Mouse (Mus musculus) retina, postnatal 1 day (tissue): ENCODE data around the gene Pgm5.
A peak's percentile ranks its signal among the peaks of the same experiment; 100 is the strongest.
"Not testable (repeated sequence)": the region's sequence is repeated elsewhere in the genome, so short reads cannot be mapped to it uniquely, and the experiment has no call there.

Source experiments
- DNase-seq: peaks from one replicate; pipeline ENCODE4 v3.0.0-alpha.2; 2012

Gene Pgm5

DNA sequence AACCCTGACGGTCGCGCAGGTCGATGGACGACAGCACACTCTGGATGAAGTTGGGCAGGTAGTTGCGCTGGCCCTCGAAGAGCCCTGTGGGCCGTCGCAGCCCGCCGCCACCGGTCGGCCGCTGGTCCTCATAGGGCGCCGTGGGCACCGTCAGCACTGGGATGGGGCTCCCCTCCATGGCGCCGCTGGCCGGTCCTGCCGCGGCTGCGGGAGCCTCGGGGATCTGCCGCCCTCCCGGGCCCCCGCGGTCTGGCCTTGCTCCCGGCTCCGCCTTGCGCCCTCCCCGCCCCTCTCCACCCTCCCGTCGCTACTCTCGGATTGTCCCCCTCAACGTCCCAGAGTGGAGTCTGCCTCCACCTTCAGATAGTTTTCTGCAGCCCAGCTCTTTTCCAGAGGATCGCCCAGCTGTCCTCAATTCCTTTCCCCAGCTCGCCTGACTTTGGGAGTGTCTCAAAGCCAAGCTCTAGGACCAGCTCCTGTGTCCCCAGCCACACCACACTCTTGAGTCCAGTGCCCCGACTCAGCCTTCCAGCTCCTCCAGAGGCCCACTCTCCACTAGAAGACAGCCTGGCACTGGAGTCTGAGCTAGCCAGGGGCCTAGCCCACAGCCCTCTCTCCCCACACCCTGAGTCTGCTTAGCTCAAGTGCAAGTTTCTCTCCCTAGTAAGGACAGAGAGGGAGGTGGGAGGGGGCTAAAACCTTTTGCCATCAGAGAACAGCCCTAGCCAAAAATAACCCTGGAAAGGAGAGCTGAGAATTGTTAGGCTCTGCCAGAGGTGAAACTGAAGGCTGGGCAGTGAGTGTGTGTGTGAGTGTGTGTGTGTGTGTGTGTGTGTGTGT, at the start of gene Pgm5:
TSS of gene Pgm5 (minus strand) at position 244 of the 840 bp plus-strand sequence.
- DNase-seq, result peak; percentile 54

DNA sequence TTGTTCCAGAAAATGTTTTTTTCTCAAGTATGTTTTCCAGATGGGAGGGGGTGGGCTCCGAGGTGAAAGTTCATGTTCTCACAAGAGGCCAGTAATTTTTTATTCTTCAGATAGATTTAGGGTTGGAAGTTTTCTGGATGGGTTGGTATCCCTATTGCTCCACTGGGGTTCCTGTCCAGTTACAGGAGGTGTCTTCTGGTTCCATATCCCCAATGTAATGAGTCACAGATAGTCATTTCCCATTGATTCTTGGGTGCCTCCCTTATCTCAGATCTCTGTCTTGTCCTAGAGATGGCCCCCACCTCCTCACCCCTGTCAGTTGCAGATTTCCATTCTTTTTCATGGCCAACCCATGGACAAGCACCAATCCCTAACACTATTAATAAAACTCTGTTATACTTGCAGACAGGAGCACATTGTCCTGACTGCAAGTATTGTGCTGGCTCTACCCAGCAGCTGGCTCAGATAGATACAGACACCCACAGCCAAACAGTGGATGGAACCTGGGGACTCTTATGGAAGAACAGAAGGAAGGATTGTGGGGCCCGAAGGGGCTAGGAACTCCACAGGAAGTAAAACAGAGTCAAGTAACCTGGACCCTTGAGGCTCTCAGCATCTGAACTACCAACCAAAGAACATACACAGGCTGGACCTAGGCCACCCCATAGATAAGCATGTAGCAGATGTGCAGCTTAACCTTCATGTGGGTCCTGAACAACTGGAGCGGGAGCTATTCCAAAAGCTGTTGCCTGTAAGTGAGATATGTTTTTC, 46.9 kb upstream of the Pgm5 start:
- no peak for DNase-seq

- DNase-seq, result no peak
Observed at GRCm38 (mm10) chr19:24907655-24908054, 46.0 kb upstream of the Pgm5 start.

- no peak for DNase-seq
Observed at GRCm38 (mm10) chr19:24902821-24903220, 41.2 kb upstream of the Pgm5 start.

- no peak for DNase-seq
Observed at GRCm38 (mm10) chr19:24902256-24902655, 40.6 kb upstream of the Pgm5 start.

DNA sequence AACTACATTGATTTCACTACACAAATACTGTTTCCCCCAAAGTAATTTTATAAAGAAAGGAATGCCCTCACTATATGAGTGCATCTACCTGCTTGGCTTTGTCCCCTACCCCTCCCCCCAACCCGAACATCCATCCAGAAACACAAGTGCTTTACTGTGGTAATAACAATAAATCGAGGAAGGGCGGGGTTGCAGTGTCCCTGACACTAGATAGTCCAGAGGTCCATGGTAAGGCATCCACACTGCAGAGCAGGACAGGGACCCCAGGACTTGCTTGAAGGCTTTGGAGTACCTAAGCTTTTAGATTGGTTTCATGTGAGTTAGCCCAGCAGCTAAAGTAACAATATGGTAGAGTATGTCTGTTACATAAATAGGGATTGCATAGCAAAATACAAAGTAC, 40.0 kb upstream of the Pgm5 start:
- DNase-seq, result no peak

DNA sequence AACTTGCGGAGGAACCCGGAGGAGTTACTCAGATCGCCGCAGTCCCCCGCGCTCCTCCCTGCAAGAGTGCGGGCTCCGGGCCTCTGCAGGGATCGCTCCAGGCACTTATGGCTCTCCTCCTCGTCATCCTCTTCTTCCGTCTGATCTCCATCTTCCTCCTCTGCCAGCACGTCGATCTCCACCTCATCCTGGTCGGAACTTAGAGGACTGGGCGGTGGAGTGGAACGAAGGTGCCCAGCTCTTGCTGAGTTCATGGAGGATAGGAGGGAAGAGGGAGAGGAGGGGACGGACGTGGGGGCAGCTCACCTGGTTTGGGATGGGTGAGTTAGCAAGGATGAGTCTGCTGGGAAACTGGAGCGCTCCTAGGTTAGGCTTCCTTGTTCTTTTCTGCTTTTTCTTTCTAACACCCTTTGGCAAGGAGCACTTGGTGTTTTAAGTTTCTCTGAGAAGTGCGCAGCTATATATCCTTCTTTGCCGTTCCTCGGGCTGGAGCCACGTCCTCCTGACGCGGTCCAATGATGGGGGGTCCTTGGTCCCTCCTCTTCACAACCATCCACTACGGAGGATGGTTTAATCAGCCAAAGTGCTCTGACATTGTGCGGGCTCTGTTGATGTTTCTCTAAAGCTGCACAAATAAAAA, 39.0 kb upstream of the Pgm5 start, which contains the start of gene Foxd4:
TSS of gene Foxd4 (minus strand) at position 617 of the 640 bp plus-strand sequence.
- DNase-seq, result peak; percentile 34

DNA sequence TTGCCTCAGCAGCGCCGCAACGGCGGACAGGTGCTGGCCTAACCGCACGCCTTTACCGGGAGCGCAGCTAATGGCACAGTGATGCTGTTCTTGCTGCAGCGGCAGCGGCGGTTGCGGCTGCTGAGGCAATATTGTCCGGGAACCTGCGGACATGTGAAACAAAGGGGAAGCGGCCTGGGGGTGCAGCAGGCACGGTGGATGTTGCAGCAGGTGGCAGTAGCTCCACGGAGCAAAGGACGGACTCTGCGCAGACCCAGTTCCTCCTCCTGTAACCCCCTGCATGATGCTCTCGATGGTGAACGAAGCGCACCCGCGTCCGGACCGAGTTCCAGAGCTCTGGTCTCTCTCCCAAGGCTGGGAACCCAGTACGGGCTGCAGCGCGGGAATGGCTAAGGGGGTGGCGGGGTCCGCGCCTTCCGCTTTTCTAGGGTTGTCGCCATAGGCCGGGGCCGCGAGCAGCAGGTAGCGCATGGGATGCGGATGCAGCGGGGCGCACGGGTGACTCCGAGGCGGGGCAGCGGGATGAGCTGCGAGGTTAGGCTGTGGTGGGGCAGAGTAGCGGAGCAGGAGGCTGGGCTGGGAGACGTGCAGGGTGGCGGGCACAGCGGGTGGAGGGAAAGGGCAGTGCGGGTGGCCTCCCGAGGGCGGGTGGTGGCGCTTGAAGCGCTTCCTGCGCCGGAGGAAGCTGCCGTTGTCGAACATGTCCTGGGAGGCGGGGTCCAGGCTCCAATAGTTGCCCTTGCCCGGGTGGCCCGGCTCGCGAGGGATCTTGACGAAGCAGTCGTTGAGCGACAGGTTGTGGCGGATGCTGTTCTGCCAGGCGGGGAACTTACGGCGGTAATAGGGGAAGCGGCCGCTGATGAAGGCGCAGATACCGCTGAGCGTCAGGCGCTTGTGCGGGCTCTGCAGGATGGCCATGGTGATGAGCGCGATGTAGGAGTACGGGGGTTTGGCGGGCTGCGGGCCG, 38.2 kb upstream of the Pgm5 start:
- peak; percentile 55 for DNase-seq

- peak; percentile 55 for DNase-seq
Observed at GRCm38 (mm10) chr19:24898737-24899577, 37.3 kb upstream of the Pgm5 start.

DNA sequence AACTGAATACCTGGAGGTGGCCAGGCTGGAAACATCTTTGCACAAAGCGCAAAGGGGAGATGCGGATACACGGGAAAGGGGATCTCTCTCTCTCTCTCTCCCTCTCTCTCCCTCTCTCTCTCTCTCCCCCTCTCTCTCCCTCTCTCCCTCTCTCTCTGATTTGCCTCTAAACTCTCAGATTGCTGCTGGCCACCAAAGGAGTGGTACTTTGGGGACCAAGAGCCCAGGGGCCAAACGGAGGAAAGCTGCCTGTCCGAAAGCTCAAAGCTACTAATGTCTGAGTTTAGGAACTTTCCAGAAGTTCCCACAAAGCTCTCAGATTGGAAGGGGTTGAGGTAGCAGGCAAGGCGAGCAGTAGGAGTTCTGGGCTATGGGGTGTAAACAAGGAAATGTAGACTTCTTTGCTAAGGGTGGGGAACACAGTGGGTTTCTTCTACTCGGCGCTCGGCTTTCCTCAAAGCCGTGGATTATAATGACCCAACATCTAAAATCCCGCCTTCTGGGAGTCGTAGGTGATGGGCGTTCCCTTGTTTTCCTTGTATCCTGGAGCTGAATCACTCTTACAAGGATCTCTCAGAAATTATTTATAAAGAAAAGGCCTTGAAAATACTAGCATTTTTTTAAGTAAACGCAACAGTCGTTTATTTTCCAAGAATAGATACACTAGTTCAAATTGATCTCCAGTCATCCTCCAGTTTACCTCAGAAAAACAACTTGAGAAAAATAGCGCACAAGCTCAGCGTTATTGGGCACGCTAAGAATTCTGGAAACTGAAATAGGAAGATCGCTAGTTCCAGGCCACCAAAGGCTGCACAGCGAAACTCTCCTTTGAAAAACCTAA, 36.5 kb upstream of the Pgm5 start:
- peak; percentile 46 for DNase-seq

DNA sequence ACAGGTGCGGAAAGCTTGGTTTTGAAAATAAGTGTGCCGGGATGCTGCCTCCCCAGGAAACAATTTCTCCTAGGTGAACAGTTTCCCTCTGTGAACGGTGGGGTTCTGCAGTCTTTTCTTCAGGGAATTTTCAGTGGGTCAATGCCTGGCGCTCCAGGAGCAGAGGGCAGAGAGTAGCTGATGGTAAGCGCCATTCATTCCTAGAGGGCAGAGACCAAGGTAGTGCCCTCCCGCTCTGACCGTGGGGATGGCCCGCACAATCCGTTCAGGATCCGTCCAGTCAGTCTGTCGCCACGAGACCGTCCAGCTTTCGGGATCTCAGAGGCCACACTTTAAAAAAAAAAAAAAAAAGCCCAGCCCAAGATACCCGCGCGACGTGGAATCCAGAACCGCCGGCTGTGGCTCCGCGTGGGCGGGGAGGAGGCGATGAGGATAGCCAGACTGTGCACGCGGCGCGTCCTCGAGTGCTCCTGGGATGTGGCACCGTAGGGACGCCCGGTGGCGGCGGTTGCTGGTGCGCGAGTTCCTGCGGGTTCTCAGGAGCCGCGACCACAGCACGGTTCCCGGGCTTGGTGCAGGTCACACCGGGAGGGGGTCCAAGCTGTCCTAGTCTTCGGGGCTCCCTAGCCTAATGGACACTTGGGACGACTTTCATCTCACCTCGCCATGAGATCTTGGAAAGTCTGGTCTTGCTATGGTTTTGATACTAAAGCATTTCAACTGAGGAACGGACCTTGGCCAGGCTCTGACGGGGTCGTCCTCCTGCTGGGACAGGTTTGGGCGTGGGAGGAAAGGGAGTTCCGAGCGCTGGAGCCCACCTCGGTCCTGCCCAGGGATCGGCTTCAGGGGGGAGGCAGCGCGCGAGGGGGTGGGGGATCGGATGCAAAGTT, 35.6 kb upstream of the Pgm5 start:
- DNase-seq, result peak; percentile 59

DNA sequence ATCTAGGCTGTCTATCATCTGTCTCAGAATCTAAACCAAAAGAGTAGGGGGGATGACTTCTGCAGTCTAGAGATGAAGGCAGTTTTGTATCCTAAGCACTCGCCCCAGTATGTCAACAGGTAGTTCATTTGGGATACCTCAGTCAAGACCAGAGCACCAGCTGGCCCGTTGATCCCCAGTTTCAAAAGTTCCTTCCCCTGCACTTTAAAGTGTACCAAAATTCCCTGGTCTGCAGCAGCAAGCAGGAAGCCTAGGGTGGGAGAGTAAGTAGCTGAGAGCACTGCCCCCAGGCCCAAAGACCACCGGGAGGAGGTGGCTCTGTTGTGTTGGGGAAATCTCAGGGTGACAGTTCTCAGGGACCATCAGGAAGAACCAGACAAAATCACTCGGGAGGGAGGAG, 34.9 kb upstream of the Pgm5 start:
- DNase-seq, result no peak

GRCm38 (mm10) chr19:24886888-24887287, 25.2 kb upstream of the Pgm5 start:
- DNase-seq, result no peak

GRCm38 (mm10) chr19:24885504-24885903, 23.8 kb upstream of the Pgm5 start:
- peak; percentile 82 for DNase-seq

GRCm38 (mm10) chr19:24881237-24881636, 19.6 kb upstream of the Pgm5 start:
- no peak for DNase-seq

DNA sequence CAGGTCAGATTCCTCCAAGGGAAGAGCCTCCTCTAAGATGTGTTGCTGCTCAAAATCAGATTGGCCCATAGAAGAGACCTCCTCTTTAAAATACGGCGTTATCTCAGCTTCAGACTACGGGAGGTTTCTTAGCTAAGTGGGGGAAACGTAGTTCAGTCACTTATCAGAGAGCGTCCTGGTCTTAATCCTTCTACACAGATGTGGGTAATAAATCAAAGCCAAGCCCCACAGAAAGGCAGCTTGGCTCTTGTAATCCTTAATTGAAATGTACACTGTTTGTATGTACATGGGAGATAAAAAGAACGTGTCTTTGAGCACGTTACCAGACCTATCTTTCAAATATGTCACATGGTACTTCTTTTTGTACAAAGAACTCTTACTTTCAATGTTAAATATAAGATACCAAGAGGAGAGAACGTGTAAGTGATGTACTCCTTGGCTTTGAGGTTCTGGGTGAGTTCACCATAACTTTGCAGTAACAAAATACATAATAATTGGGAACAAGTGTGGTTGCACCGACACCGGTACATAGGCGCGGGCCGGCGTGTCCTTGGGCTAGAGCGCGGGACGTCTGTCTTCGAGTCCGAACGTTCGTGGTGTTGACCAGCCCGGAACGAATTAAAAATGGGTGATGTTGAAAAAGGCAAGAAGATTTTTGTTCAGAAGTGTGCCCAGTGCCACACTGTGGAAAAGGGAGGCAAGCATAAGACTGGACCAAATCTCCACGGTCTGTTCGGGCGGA, 13.6 kb upstream of the Pgm5 start, which contains the start of gene Gm10053:
TSS of gene Gm10053 (plus strand) at position 558 of the 742 bp plus-strand sequence.
- not testable (repeated sequence) for DNase-seq

GRCm38 (mm10) chr19:24873873-24874272, 12.2 kb upstream of the Pgm5 start:
- DNase-seq, result no peak

DNA sequence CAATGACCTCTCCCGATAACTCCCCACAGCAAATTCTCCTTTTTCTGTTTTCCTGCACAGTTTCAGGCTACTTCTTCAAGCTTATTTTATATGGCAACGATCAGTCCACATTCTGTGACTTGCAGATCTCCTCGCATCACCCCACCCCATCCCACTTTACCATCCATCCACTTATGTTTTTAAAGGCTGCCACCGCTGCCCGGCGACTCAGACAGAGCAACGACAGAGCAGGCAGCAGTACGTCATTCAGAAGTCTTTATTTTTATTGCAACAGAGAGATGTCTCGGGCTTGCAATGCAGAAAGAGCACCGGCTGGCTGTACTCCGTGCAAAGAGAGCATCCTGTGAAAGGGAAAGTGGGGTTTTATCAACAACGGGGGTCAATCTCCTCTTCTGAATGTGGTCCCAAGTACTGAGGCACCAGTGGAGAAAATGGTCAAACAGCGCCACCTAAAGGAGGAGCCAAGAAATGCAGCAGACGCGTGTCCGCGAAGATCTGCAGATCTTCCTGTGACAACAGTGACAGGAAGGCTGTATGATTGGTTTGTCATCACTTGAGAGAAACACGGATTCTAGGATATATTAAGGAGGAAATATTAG, 9.5 kb upstream of the Pgm5 start:
- peak; percentile 88 for DNase-seq
